Mouse (Mus musculus) adipose tissue, adult 10 weeks (tissue): ENCODE results near the gene Serpina3j. TPM values are rescaled to one million over a fixed set of nuclear protein-coding genes. Genes with fewer than 3 reads are reported as not detected.

ENCODE experiments used
- polyA plus RNA-seq: library from polyadenylated mRNA; stranded (reverse); fragments of 350-450 nt; fragmentation: Illumina TruSeq; extraction: RNeasy Lipid Tissue Mini Kit (QIAGEN cat#74804); gene quantifications from one replicate; pipeline ENCODE4 v1.2.3, GENCODE M21; 2014; ENCODE audit warnings: low read depth, low replicate concordance

The Serpina3j gene
- polyA plus RNA-seq, result 0.55 TPM

GRCm38 (mm10) chr12:104314253-104314652, at the start of gene Serpina3j:
TSS of gene Serpina3j (plus strand) at chr12:104314553.

GRCm38 (mm10) chr12:104338226-104338625, 23.9 kb downstream of the Serpina3j start, which contains the start of the genes Serpina3k and Serpina3m:
TSS of gene Serpina3k (plus strand) at chr12:104338486.
TSS of gene Serpina3m (plus strand) at chr12:104338486.

Other genes starting within 250 kb of the Serpina3j start
- gene Serpina5, start 213.4 kb upstream of the Serpina3j start, polyA plus RNA-seq, result 2.0 TPM
- gene Serpina3a, start 201.8 kb upstream of the Serpina3j start, polyA plus RNA-seq, result 0.69 TPM
- gene Serpina3b, start 186.6 kb upstream of the Serpina3j start, polyA plus RNA-seq, result 2.8 TPM
- 69.9 TPM for gene Serpina3c, start 160.7 kb upstream of the Serpina3j start, polyA plus RNA-seq
- 0.61 TPM for gene Serpina3f, start 100.0 kb upstream of the Serpina3j start, polyA plus RNA-seq
- gene Serpina3g, start 78.3 kb upstream of the Serpina3j start, polyA plus RNA-seq, result 3.7 TPM
- gene Serpina3i, start 51.4 kb upstream of the Serpina3j start, polyA plus RNA-seq, result 0.86 TPM
- gene Serpina3k, start 23.9 kb downstream of the Serpina3j start, polyA plus RNA-seq, result 4.6 TPM
- gene Serpina3m, start 23.9 kb downstream of the Serpina3j start, polyA plus RNA-seq, result 3.7 TPM
- 177 TPM for gene Serpina3n, start 92.2 kb downstream of the Serpina3j start, polyA plus RNA-seq
- 0.25 TPM for gene Gsc, start 158.8 kb downstream of the Serpina3j start, polyA plus RNA-seq